Mouse (Mus musculus) E14TG2a.4 (cell line): ENCODE measurements around the gene Nrp2.

ENCODE experiments used
- CTCF ChIP-seq: conservative IDR thresholded peaks from 2 replicates; pipeline ENCODE4 v1.5.1; 2014; ENCODE audit warnings: low read length
- POU5F1 ChIP-seq: IDR thresholded peaks from 2 replicates; pipeline ENCODE4 v1.6.1; 2014; ENCODE audit warnings: low read length, borderline replicate concordance

DNA sequence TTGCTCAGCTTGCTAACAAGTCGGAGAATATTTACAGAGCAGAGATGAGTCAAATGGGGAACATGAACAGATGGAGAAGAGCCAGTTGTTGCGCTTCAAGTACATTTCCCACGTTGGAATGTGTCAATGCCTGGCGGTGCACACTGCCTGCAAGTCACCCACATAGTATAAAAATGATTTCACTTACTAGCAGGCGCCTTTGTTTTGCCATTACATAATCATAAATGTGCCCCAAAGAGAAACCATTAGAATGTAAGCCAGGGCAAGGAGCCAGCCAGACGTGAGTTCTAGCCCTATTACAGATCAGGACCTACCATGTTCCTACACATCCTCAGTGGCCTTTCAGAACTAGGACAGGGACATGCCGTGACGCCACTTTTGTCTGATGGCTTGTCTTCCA, 15.6 kb upstream of the Nrp2 start:
- no peak for TF ChIP-seq CTCF
- TF ChIP-seq POU5F1 = no peak
